Mouse (Mus musculus): ENCODE results near the gene Gm49403. TPM values are rescaled to one million over a fixed set of nuclear protein-coding genes. Genes with fewer than 3 reads are reported as not detected.
A peak's percentile ranks its signal among the peaks of the same experiment; 100 is the strongest.

Gene Gm49403
- total and polyA plus RNA-seq, 2 experiments from 2014 or later, result not detected

- peak within 1 kb of the TSS; percentile 75 for H3K4me2 ChIP-seq (ENCODE audit: low read depth)
- H3K9ac ChIP-seq, result peak within 1 kb of the TSS; percentile 82
- peak; percentile 45 for TF ChIP-seq CTCF (IDR thresholded peaks at IDR 0.05; ENCODE audit: low read depth)
- H3K9me3 ChIP-seq (ENCODE audit: low read length), result no peaks in the 10 kb centered on the region
- ATAC-seq (peak; percentile 99), DNase-seq (peak; percentile 97)
- H3K27ac ChIP-seq (ENCODE audit: low read depth, low read length), result peak within 1 kb of the TSS; percentile 86
- H3K36me3 ChIP-seq (ENCODE audit: insufficient read depth), result peaks cover 20% of the 10 kb centered on the region
- no peaks in the 10 kb centered on the region for H3K27me3 ChIP-seq (ENCODE audit: insufficient read depth, low read length)
- peak within 1 kb of the TSS; percentile 78 for H3K4me3 ChIP-seq (ENCODE audit: low read depth, low read length)
- peaks cover 11% of the 10 kb centered on the region for H3K4me1 ChIP-seq (ENCODE audit: insufficient read depth)
- WGBS, result under 1% methylated on average over 53 of the region's 53 CpGs
These were observed 14.2 kb downstream of the Gm49403 start, which contains the start of gene Ganab for GRCm38 (mm10) chr19:8897865-8898495. TSS of gene Ganab (plus strand) at chr19:8898071.

- TF ChIP-seq CTCF (IDR thresholded peaks at IDR 0.05; ENCODE audit: low read depth), result no peak
- WGBS, result 10% methylated on average over 13 of the region's 13 CpGs
- Histone ChIP-seq H3K4me1 (ENCODE audit: insufficient read depth) (peaks cover 11% of the 10 kb centered on the region), H3K4me3 (ENCODE audit: low read depth, low read length) (peak overlapping the region; percentile 78), H3K4me2 (ENCODE audit: low read depth) (peak overlapping the region; percentile 75), H3K9ac (peak overlapping the region; percentile 82), H3K27me3 (ENCODE audit: insufficient read depth, low read length) (no peaks in the 10 kb centered on the region), H3K27ac (ENCODE audit: low read depth, low read length) (peak overlapping the region; percentile 86), H3K9me3 (ENCODE audit: low read length) (no peaks in the 10 kb centered on the region), H3K36me3 (ENCODE audit: insufficient read depth) (peaks cover 26% of the 10 kb centered on the region)
- ATAC-seq, result no peak
- peak; percentile 8 for DNase-seq
These were observed 14.8 kb downstream of the Gm49403 start for GRCm38 (mm10) chr19:8898576-8898975.

- no peak for TF ChIP-seq CTCF (IDR thresholded peaks at IDR 0.05; ENCODE audit: low read depth)
- WGBS, result 52% methylated on average over 3 of the region's 3 CpGs
- ATAC-seq, result no peak
These were observed 15.3 kb downstream of the Gm49403 start for GRCm38 (mm10) chr19:8899079-8899478.

GRCm38 (mm10) chr19:8903412-8903811 lies 19.7 kb downstream of the Gm49403 start:
- Histone ChIP-seq H3K9ac (no peak overlapping the region), H3K4me1 (ENCODE audit: insufficient read depth) (peaks cover 6% of the 10 kb centered on the region), H3K4me3 (ENCODE audit: low read depth, low read length) (no peak overlapping the region), H3K4me2 (ENCODE audit: low read depth) (no peak overlapping the region), H3K9me3 (ENCODE audit: low read length) (no peaks in the 10 kb centered on the region), H3K36me3 (ENCODE audit: insufficient read depth) (peaks cover 58% of the 10 kb centered on the region), H3K27me3 (ENCODE audit: insufficient read depth, low read length) (no peaks in the 10 kb centered on the region), H3K27ac (ENCODE audit: low read depth, low read length) (no peak overlapping the region)
- no peak for TF ChIP-seq CTCF (IDR thresholded peaks at IDR 0.05; ENCODE audit: low read depth)
- DNase-seq (no peak), ATAC-seq (no peak)
- 94% methylated on average over 5 of the region's 5 CpGs for WGBS

More at GRCm38 (mm10) chr19:8899079-8899478, 15.3 kb downstream of the Gm49403 start:
- H3K27me3 ChIP-seq (ENCODE audit: insufficient read depth, low read length), result no peaks in the 10 kb centered on the region
- H3K9me3 ChIP-seq (ENCODE audit: low read length), result no peaks in the 10 kb centered on the region
- peaks cover 11% of the 10 kb centered on the region for H3K4me1 ChIP-seq (ENCODE audit: insufficient read depth)
- peak overlapping the region; percentile 75 for H3K4me2 ChIP-seq (ENCODE audit: low read depth)
- H3K9ac ChIP-seq, result peak overlapping the region; percentile 82; the same call in 1 of the 2 replicates
- H3K4me3 ChIP-seq (ENCODE audit: low read depth, low read length), result peak overlapping the region; percentile 78
- no peak for DNase-seq
- peaks cover 30% of the 10 kb centered on the region for H3K36me3 ChIP-seq (ENCODE audit: insufficient read depth)
- no peak overlapping the region for H3K27ac ChIP-seq (ENCODE audit: low read depth, low read length)

- no peak for TF ChIP-seq CTCF (IDR thresholded peaks at IDR 0.05; ENCODE audit: low read depth)
- Histone ChIP-seq H3K27me3 (ENCODE audit: insufficient read depth, low read length) (no peaks in the 10 kb centered on the region), H3K36me3 (ENCODE audit: insufficient read depth) (peaks cover 91% of the 10 kb centered on the region), H3K9me3 (ENCODE audit: low read length) (no peaks in the 10 kb centered on the region), H3K27ac (ENCODE audit: low read depth, low read length) (no peak overlapping the region), H3K4me1 (ENCODE audit: insufficient read depth) (no peaks in the 10 kb centered on the region), H3K9ac (no peak overlapping the region), H3K4me3 (ENCODE audit: low read depth, low read length) (no peak overlapping the region), H3K4me2 (ENCODE audit: low read depth) (no peak overlapping the region)
- no peak for DNase-seq
- no peak for ATAC-seq
- 91% methylated on average over 6 of the region's 6 CpGs for WGBS
These were observed 24.8 kb downstream of the Gm49403 start for GRCm38 (mm10) chr19:8908531-8908930.

- Histone ChIP-seq H3K36me3 (ENCODE audit: insufficient read depth) (peaks cover 94% of the 10 kb centered on the region), H3K9me3 (ENCODE audit: low read length) (no peaks in the 10 kb centered on the region), H3K4me1 (ENCODE audit: insufficient read depth) (no peaks in the 10 kb centered on the region), H3K9ac (no peak overlapping the region), H3K4me2 (ENCODE audit: low read depth) (no peak overlapping the region), H3K27me3 (ENCODE audit: insufficient read depth, low read length) (no peaks in the 10 kb centered on the region), H3K4me3 (ENCODE audit: low read depth, low read length) (no peak overlapping the region), H3K27ac (ENCODE audit: low read depth, low read length) (no peak overlapping the region)
- DNase-seq (no peak), ATAC-seq (no peak)
- no peak for TF ChIP-seq CTCF (IDR thresholded peaks at IDR 0.05; ENCODE audit: low read depth)
- 95% methylated on average over 5 of the region's 5 CpGs for WGBS
These were observed 28.1 kb downstream of the Gm49403 start for GRCm38 (mm10) chr19:8911810-8912209.

GRCm38 (mm10) chr19:8914212-8914611 lies 30.5 kb downstream of the Gm49403 start:
- Histone ChIP-seq H3K27ac (ENCODE audit: low read depth, low read length) (no peak overlapping the region), H3K9me3 (ENCODE audit: low read length) (no peaks in the 10 kb centered on the region), H3K36me3 (ENCODE audit: insufficient read depth) (peaks cover 70% of the 10 kb centered on the region), H3K4me2 (ENCODE audit: low read depth) (no peak overlapping the region), H3K9ac (no peak overlapping the region), H3K4me3 (ENCODE audit: low read depth, low read length) (no peak overlapping the region), H3K4me1 (ENCODE audit: insufficient read depth) (no peaks in the 10 kb centered on the region), H3K27me3 (ENCODE audit: insufficient read depth, low read length) (no peaks in the 10 kb centered on the region)
- TF ChIP-seq CTCF (IDR thresholded peaks at IDR 0.05; ENCODE audit: low read depth), result no peak
- ATAC-seq (no peak), DNase-seq (no peak)
- 96% methylated on average over 3 of the region's 3 CpGs for WGBS

Measured in forebrain, postnatal 0 days (tissue).